Mouse (Mus musculus) ES-CJ7 (cell line): ENCODE measurements around the gene Nmrk2.
"Not testable (repeated sequence)": the region's sequence is repeated elsewhere in the genome, so short reads cannot be mapped to it uniquely, and the experiment has no call there.

Source experiments
- DNase-seq: peaks from one replicate; pipeline ENCODE4 v3.0.0; 2011; ENCODE audit warnings: low read depth, low spot score

Nmrk2 gene

DNA sequence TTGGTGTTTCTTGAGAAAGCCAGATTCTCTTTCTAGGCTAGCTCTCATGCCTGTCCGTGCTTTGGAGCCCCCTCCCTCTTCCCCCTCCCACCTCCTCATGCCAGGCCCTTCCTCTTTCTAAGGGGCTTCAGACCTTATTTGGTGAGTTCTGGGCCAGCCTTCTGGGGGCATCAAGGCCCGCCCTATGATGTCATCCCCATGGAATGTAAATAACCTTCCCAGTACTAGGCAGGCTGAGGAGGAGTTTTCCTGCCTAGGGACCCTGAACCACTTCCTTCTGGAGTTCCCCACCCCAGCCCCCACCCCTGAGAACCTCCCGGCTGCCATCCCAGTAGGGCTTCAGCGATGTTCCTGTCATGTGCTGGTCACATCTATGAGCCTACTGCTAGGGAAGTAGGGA lies 17.1 kb downstream of the Nmrk2 start:
- DNase-seq = peak; percentile 89

- DNase-seq = no peak
Observed at GRCm38 (mm10) chr10:81183805-81184204, 18.0 kb downstream of the Nmrk2 start, which contains the start of gene 4930442H23Rik. 4930442H23Rik (minus strand) TSS chr10:81183849.

GRCm38 (mm10) chr10:81182336-81183333 lies 19.2 kb downstream of the Nmrk2 start, which contains the start of gene Dapk3:
Dapk3 (plus strand) TSS chr10:81183005.
- peak; percentile 100 for DNase-seq

DNA sequence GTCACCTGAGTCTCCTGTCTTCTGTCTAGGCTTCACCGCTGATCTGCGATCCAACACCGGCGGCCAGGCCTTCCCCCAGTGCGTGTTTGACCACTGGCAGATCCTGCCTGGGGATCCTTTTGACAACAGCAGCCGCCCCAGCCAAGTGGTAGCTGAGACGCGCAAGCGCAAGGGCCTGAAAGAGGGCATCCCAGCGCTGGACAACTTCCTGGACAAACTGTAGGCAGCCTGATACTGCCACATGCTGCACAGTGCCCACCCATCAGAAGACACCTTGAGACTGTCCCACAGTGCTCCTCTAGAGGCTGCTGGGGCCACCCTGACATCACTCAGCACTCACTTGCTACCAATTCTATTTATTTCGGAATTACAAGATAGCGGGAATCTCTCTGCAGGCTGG lies 20.0 kb downstream of the Nmrk2 start:
- DNase-seq = not testable (repeated sequence)

GRCm38 (mm10) chr10:81180946-81181345 lies 20.9 kb downstream of the Nmrk2 start:
- no peak for DNase-seq

GRCm38 (mm10) chr10:81179451-81180342 lies 22.2 kb downstream of the Nmrk2 start:
- DNase-seq = peak; percentile 46

- no peak for DNase-seq
Observed at GRCm38 (mm10) chr10:81178927-81179326, 22.9 kb downstream of the Nmrk2 start.

DNA sequence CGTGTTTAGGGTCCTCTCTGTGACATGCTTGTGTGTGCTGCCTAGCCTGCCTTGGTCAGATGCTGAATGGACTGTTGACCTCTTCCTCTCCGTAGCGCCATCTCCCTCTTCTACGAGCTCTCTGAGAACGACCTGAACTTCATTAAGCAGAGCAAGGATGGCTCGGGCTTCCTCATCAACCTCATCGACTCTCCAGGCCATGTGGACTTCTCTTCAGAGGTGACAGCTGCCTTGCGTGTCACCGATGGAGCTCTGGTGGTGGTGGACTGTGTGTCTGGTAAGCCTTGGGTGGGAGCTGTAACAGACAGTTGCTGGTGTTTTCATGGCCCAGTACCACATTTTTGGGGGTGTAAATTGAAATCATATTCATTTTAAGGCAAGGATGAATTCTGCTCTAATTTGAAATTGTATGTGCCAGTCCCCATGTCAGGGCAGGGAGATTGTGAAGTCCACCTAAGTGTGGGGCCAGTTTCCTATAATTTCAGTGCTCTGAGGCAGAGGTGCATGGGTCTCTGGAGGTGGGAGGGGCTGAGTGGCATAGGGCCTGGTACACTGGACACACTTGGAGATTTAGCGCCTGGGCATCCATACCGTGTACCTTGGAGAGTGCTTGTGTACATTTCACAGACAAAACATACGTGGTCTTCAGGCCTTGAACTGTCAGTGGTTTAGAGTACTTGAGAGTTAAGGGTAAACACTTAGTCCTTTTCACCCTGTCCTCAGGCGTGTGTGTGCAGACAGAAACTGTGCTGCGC lies 23.7 kb downstream of the Nmrk2 start:
- DNase-seq = no peak

GRCm38 (mm10) chr10:81177491-81177925 lies 24.3 kb downstream of the Nmrk2 start:
- no peak for DNase-seq

- peak; percentile 98 for DNase-seq
Observed at GRCm38 (mm10) chr10:81176466-81177271, 25.2 kb downstream of the Nmrk2 start, which contains the start of gene Eef2. Eef2 (plus strand) TSS chr10:81176631.

DNA sequence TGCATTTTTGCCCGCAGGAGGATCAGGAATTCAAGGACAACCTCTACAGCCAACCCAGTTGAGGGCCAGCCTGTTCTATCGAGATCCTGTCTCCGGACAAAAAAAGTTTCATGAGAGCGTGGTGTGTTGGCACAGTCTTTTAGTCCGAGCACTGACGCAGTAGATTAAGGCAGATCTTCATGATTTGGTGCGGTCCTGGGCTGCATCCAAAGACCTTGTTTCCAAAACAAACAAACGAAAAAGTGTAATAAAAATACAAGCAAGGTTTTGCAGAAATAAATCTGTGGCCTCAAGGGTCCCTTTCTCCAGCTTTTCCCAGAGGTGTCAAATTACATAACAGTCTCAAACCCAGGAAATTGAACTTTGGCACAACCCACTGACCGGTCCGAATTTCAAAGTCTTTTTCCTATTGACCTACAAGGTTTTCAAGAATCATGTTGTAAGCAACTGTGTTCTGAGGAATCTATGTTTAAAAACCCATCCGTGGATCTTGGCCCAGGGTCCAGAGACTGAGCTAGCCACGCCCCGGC lies 25.9 kb downstream of the Nmrk2 start:
- no peak for DNase-seq

GRCm38 (mm10) chr10:81175345-81175701 lies 26.5 kb downstream of the Nmrk2 start:
- not testable (repeated sequence) for DNase-seq

- DNase-seq = peak; percentile 96
Observed at GRCm38 (mm10) chr10:81174617-81175344, 27.1 kb downstream of the Nmrk2 start.

DNA sequence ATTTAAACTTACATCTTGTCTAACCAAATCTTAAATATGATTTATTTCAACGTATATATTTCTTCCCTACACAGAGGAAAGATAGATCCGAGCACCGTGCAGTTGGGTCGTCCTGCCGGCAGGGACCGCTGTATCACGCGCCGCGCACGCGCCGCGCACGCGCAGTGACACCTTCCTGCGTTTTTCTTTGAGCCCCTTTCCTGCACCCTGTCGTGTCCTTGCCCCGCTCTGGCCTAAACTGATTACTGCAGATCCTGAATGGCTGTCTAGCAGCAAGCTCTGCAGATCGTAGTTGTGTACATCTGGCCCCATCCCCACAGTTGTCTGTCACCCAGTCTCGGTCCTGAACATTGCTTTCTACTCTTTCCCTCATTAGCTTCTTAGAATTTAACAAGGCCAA lies 28.7 kb downstream of the Nmrk2 start:
- peak; percentile 94 for DNase-seq

- not testable (repeated sequence) for DNase-seq
Observed at GRCm38 (mm10) chr10:81169411-81169900, 32.4 kb downstream of the Nmrk2 start.

GRCm38 (mm10) chr10:81168521-81169244 lies 33.2 kb downstream of the Nmrk2 start:
- peak; percentile 91 for DNase-seq

DNA sequence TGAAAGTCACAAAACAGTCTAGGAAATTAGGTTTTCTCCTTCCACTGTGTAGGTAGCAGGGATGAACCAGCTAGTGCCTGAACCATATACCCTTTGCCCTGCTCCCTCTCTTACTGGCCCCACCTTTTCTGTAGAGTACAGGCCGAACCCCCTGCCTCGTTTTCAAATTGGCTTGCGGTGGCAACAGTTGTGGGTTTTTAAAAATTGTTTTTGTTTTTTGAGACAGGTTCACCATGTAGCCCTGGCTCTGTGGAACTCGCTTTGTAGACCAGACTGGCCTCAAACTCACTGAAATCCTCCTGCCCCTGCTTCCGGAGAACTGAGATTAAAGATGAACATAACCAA lies 33.8 kb downstream of the Nmrk2 start:
- DNase-seq = no peak

DNA sequence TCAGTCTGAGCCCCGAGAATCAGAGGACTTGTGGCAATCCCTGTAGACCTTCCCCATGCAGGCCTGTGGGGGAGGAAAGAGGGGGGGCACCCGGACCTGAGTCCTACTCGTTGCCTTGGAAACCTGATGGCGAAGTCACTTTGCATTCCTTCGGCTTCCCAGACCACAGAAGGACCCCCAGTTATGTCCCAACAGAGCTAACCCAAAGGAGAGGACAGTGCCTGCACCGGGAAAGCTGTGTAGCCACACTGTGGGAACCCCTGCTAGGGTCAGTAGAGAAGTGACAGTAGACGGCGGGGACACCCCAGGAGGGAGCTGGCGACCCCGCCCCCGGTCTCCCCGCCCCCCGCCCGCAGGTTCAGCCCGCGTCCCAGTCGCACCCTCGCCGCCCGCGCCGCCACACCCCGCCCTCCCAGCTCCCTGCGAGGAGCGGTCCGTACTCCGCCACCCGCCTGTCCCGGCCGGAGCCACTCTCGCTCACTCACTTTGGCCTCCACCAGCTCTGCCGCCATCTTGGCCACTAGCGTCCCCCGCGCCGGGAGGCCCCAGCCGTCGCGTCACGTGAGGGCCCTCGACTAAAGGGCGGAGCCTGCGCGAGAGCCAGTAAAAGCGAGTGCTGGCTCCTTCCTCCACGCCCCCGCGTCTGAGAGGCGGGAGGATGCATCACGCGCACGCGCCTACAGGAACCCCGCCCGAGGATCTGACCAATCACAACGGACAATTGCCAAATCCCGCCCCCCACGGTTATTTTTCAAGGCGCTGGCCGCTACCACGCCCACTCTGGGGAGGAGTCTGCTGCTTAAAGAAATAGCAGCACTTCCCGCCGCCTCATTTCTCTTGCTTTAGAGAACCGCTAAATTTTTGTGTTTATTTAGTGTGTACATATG lies 34.4 kb downstream of the Nmrk2 start, which contains the start of gene Pias4:
TSS of gene Pias4 (minus strand) at position 724 of the 887 bp plus-strand sequence.
- peak; percentile 99 for DNase-seq
